Mouse (Mus musculus): Measurements from ENCODE around the gene Ccnf. TPM values are rescaled to one million over a fixed set of nuclear protein-coding genes. Genes with fewer than 3 reads are reported as not detected.

Gene Ccnf
- polyA plus RNA-seq, 1 experiment from 2014 or later, result 2.8 TPM

GRCm38 (mm10) chr17:24210591-24210990 is 40.7 kb downstream of the Ccnf start:
- 77% methylated on average over 3 of the region's 3 CpGs for WGBS
- peaks cover 30% of the 10 kb centered on the region for H3K4me1 ChIP-seq (ENCODE audit: insufficient read depth, low read depth, low read length)
- no peak overlapping the region for H3K4me2 ChIP-seq (replicated peaks; ENCODE audit: low read depth, low read length)

GRCm38 (mm10) chr17:24209916-24210240 is 41.4 kb downstream of the Ccnf start:
- no peak for ATAC-seq
- peaks cover 30% of the 10 kb centered on the region for H3K4me1 ChIP-seq (ENCODE audit: insufficient read depth, low read depth, low read length)

More at GRCm38 (mm10) chr17:24210591-24210990, 40.7 kb downstream of the Ccnf start:
- TF ChIP-seq CTCF (IDR thresholded peaks at IDR 0.05) (no peak), EP300 (IDR thresholded peaks at IDR 0.05) (no peak)
- H3K36me3 ChIP-seq (ENCODE audit: insufficient read depth, low read length), result peaks cover 5% of the 10 kb centered on the region; the same call in 1 of the 2 replicates
- no peak overlapping the region for H3K4me3 ChIP-seq (ENCODE audit: low read depth, low read length)
- DNase-seq (ENCODE audit: low spot score) (no peak), ATAC-seq (no peak)
- no peak overlapping the region for H3K9ac ChIP-seq (replicated peaks; ENCODE audit: low read depth)
- no peaks in the 10 kb centered on the region for H3K9me3 ChIP-seq (ENCODE audit: low read length)
- H3K27ac ChIP-seq (ENCODE audit: low read length), result no peak overlapping the region
- H3K27me3 ChIP-seq (replicated peaks; ENCODE audit: insufficient read depth, low read length), result 0 out of 2 replicates have a peak, but pooled peaks cover 11% of the 10 kb centered on the region

GRCm38 (mm10) chr17:24209043-24209915 is 42.0 kb downstream of the Ccnf start, which contains the start of gene Ntn3:
Gene Ntn3, minus strand, starts transcription at chr17:24209531.
- 0 out of 2 replicates have a peak, but pooled peaks cover 11% of the 10 kb centered on the region for H3K27me3 ChIP-seq (replicated peaks; ENCODE audit: insufficient read depth, low read length)
- peak within 1 kb of the TSS; percentile 45; the same call in 1 of the 2 replicates for H3K9ac ChIP-seq (replicated peaks; ENCODE audit: low read depth)
- peak within 1 kb of the TSS; percentile 64 for H3K4me2 ChIP-seq (replicated peaks; ENCODE audit: low read depth, low read length)
- H3K27ac ChIP-seq (ENCODE audit: low read length), result peak within 1 kb of the TSS; percentile 16; the same call in 1 of the 2 replicates
- H3K36me3 ChIP-seq (ENCODE audit: insufficient read depth, low read length), result no peaks in the 10 kb centered on the region
- peak within 1 kb of the TSS; percentile 36 for H3K4me3 ChIP-seq (ENCODE audit: low read depth, low read length)
- peaks cover 36% of the 10 kb centered on the region for H3K4me1 ChIP-seq (ENCODE audit: insufficient read depth, low read depth, low read length)
- ATAC-seq (peak; percentile 7), DNase-seq (ENCODE audit: low spot score) (peak; percentile 36)
- WGBS, result 2% methylated on average over 36 of the region's 43 CpGs
- H3K9me3 ChIP-seq (ENCODE audit: low read length), result no peaks in the 10 kb centered on the region
- TF ChIP-seq CTCF (IDR thresholded peaks at IDR 0.05), result no peak

More at GRCm38 (mm10) chr17:24209916-24210240, 41.4 kb downstream of the Ccnf start:
- H3K4me2 ChIP-seq (replicated peaks; ENCODE audit: low read depth, low read length), result no peak overlapping the region
- no peak for TF ChIP-seq EP300 (IDR thresholded peaks at IDR 0.05)
- TF ChIP-seq CTCF (IDR thresholded peaks at IDR 0.05), result no peak
- 0 out of 2 replicates have a peak, but pooled peaks cover 11% of the 10 kb centered on the region for H3K27me3 ChIP-seq (replicated peaks; ENCODE audit: insufficient read depth, low read length)
- H3K4me3 ChIP-seq (ENCODE audit: low read depth, low read length), result no peak overlapping the region
- H3K36me3 ChIP-seq (ENCODE audit: insufficient read depth, low read length), result no peaks in the 10 kb centered on the region
- WGBS, result 66% methylated on average over 3 of the region's 3 CpGs
- no peak overlapping the region for H3K27ac ChIP-seq (ENCODE audit: low read length)
- no peak overlapping the region for H3K9ac ChIP-seq (replicated peaks; ENCODE audit: low read depth)
- H3K9me3 ChIP-seq (ENCODE audit: low read length), result no peaks in the 10 kb centered on the region
- no peak for DNase-seq (ENCODE audit: low spot score)

GRCm38 (mm10) chr17:24208641-24209042 is 42.6 kb downstream of the Ccnf start:
- Histone ChIP-seq H3K9me3 (ENCODE audit: low read length) (no peaks in the 10 kb centered on the region), H3K4me3 (ENCODE audit: low read depth, low read length) (peak overlapping the region; percentile 36), H3K4me1 (ENCODE audit: insufficient read depth, low read depth, low read length) (peaks cover 40% of the 10 kb centered on the region), H3K4me2 (replicated peaks; ENCODE audit: low read depth, low read length) (peak overlapping the region; percentile 64), H3K36me3 (ENCODE audit: insufficient read depth, low read length) (no peaks in the 10 kb centered on the region), H3K27ac (ENCODE audit: low read length) (peak overlapping the region; percentile 16; the same call in 1 of the 2 replicates), H3K27me3 (replicated peaks; ENCODE audit: insufficient read depth, low read length) (0 out of 2 replicates have a peak, but pooled peaks cover 11% of the 10 kb centered on the region), H3K9ac (replicated peaks; ENCODE audit: low read depth) (peak overlapping the region; percentile 45; the same call in 1 of the 2 replicates)
- no peak for DNase-seq (ENCODE audit: low spot score)
- TF ChIP-seq CTCF (IDR thresholded peaks at IDR 0.05), result no peak
- no peak for TF ChIP-seq EP300 (IDR thresholded peaks at IDR 0.05)
- 0 out of 2 replicates have a peak, but pooled peaks have one; percentile 0 for ATAC-seq
- WGBS, result 5% methylated on average over 29 of the region's 29 CpGs

- DNase-seq (ENCODE audit: low spot score) (no peak), ATAC-seq (no peak)
- Histone ChIP-seq H3K4me3 (ENCODE audit: low read depth, low read length) (0 out of 2 replicates have a peak overlapping the region, but pooled peaks have one; percentile 36), H3K4me2 (replicated peaks; ENCODE audit: low read depth, low read length) (peak overlapping the region; percentile 64), H3K9ac (replicated peaks; ENCODE audit: low read depth) (peak overlapping the region; percentile 45; the same call in 1 of the 2 replicates), H3K27ac (ENCODE audit: low read length) (no peak overlapping the region), H3K27me3 (replicated peaks; ENCODE audit: insufficient read depth, low read length) (0 out of 2 replicates have a peak, but pooled peaks cover 11% of the 10 kb centered on the region), H3K9me3 (ENCODE audit: low read length) (no peaks in the 10 kb centered on the region), H3K4me1 (ENCODE audit: insufficient read depth, low read depth, low read length) (peaks cover 40% of the 10 kb centered on the region), H3K36me3 (ENCODE audit: insufficient read depth, low read length) (no peaks in the 10 kb centered on the region)
- WGBS, result 68% methylated on average over 34 of the region's 34 CpGs
- TF ChIP-seq CTCF (IDR thresholded peaks at IDR 0.05), result no peak
- TF ChIP-seq EP300 (IDR thresholded peaks at IDR 0.05), result no peak
Measured at GRCm38 (mm10) chr17:24207768-24208640, 43.3 kb downstream of the Ccnf start.
